Mouse (Mus musculus) small intestine, adult 2 months (tissue): ENCODE measurements around the gene Plxdc1. TPM values are rescaled to one million over a fixed set of nuclear protein-coding genes. Genes with fewer than 3 reads are reported as not detected.

Experiments
- H3K27ac ChIP-seq: fragments of 200-500 bp; 2 replicates; pipeline ENCODE4 v1.5.1; 2012; ENCODE audit warnings: low read depth, low read length, control low read depth, inconsistent platforms; ENCODE audit not compliant: insufficient read depth
- H3K27me3 ChIP-seq: fragments of 200-500 bp; 2 replicates; pipeline ENCODE4 v1.6.1; 2012; ENCODE audit warnings: mild to moderate bottlenecking, moderate library complexity, low read length, inconsistent platforms; ENCODE audit not compliant: control insufficient read depth, insufficient read depth
- H3K36me3 ChIP-seq: fragments of 200-500 bp; 2 replicates; pipeline ENCODE4 v1.6.1; 2012; ENCODE audit warnings: mild to moderate bottlenecking, low read length, control low read depth, inconsistent platforms; ENCODE audit not compliant: control insufficient read depth, insufficient read depth
- H3K4me1 ChIP-seq: fragments of 200-500 bp; 2 replicates; pipeline ENCODE4 v1.6.1; 2012; ENCODE audit warnings: low read length, inconsistent platforms, mixed read lengths; ENCODE audit not compliant: control insufficient read depth, insufficient read depth, insufficient read length
- H3K4me3 ChIP-seq: fragments of 200-500 bp; 2 replicates; pipeline ENCODE4 v1.5.1; 2012; ENCODE audit warnings: low read depth, mild to moderate bottlenecking, control low read depth, inconsistent platforms, low read length, moderate library complexity
- CTCF ChIP-seq: fragments of 200-500 bp; IDR thresholded peaks from 2 replicates; pipeline ENCODE4 v1.5.1; 2012; ENCODE audit warnings: low read depth, mild to moderate bottlenecking, control low read depth, inconsistent platforms, low read length, moderate library complexity, mixed read lengths; ENCODE audit not compliant: insufficient replicate concordance, insufficient read length; ENCODE audit errors: extremely low read depth
- POLR2A ChIP-seq: fragments of 200-500 bp; IDR thresholded peaks from 2 replicates; pipeline ENCODE4 v1.6.1; 2012; ENCODE audit warnings: low read depth, mild to moderate bottlenecking, control low read depth, inconsistent platforms, low read length, moderate library complexity
- WGBS: fragments of 180-500 bp; shearing (Covaris S2); methylation state at CpG from one replicate; pipeline ENCODE4 v1.1.7; 2018; 5-methylcytosine and 5-hydroxymethylcytosine counted together
- polyA plus RNA-seq: library from polyadenylated mRNA; depleted of rRNA; stranded (reverse); fragments of >200 nt; gene quantifications from 2 replicates; pipeline ENCODE4 v1.2.3, GENCODE M21; 2012

Gene Plxdc1
- polyA plus RNA-seq, 1 experiment = 1.6 TPM

DNA sequence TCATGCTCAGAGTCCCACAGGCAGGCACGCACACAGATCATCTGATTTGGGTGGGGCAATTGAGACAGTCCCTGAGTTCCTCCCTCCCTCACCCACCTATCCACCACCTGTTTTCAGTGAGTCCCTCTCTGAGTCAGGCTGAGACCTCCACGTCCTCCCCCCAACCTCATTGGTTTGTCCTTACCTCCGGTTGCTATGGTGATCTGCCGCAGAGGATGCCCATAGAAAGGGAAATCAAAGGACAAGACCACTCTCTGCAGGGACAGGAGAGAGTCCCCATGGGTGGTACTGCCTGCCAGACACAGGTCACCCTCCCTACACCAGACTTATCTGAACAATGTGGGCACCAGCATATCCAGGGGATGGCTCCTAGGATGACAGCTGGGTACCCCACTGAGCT lies 30.3 kb downstream of the Plxdc1 start:
- Histone ChIP-seq H3K4me3 (no peak overlapping the region), H3K4me1 (no peaks in the 10 kb centered on the region), H3K27ac (no peak overlapping the region), H3K27me3 (no peaks in the 10 kb centered on the region), H3K36me3 (no peaks in the 10 kb centered on the region)
- 76% methylated on average over 4 of the region's 4 CpGs for WGBS
- TF ChIP-seq POLR2A (no peak), CTCF (no peak)

DNA sequence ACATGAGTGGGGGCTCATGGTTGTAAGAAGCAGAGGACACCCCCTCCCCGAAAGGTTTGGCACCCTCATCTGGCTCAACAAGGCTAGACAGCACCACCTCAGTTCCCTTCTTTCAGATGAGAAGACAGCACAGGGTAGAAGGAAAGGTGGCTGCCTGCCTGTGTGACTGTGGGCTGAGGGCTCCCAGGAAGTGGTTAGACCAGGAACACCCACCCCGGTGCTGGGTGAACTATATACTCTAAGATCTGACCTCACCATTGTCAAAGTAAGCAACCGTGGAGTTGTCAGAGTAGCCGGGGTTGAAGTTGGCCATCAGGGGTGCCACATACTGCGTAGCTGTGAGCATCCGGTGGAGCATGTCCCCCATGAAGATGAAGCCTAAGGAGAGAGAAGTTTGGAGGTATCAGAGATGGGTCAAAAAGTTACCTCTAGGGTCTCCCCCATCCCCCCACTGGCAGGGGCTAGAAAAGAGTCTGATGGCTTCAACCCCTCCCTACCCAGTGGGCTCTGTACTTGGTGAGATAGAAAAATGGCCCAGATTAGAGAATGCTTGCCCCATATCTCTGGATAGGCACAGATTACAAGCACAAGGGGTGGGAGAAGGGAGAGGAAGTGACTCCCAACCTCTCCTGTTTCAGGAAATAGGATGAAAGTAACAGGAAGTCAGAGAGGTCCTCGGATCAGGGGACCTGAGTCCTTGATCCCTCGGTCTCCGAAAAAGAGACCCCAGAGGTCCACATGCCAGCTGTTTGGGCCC lies 30.9 kb downstream of the Plxdc1 start:
- Histone ChIP-seq H3K4me1 (no peaks in the 10 kb centered on the region), H3K27ac (no peak overlapping the region), H3K36me3 (no peaks in the 10 kb centered on the region), H3K4me3 (no peak overlapping the region), H3K27me3 (no peaks in the 10 kb centered on the region)
- 72% methylated on average over 9 of the region's 9 CpGs for WGBS
- TF ChIP-seq CTCF = no peak

DNA sequence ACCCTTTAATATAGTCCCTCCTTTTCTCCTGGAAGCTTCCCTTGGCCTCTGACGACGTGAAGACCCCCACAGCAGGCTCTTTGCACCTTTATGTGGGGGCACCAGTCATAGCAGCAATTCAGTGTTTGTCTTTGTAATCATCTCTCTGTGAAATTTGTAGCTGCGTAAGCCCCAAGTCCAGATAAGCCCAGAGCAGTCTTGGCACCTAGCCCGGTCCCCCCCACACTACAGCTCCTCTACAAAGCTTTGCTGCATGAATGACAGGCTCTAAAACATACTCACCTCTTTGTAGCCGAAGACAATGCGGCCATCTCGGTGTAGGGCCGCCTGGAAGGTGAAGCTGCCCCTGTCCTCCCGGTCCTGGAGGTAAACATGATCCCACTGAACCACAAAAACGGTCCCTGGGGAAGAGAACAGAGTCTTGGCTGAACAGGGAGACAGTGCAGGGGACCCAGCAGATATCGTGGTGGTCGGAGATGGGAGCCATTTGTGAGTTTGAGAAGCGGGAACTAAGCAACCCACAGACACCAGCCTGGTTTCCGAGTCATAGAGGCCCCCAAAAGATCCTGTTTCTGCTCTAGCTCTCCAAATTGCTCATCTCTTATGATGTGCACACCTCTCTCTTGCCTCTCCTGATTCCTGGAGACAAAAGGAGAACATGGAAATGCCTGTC lies 31.6 kb downstream of the Plxdc1 start:
- no peaks in the 10 kb centered on the region for H3K27me3 ChIP-seq
- H3K36me3 ChIP-seq = no peaks in the 10 kb centered on the region
- peaks cover 3% of the 10 kb centered on the region; the same call in 1 of the 2 replicates for H3K4me1 ChIP-seq
- 32% methylated on average over 14 of the region's 14 CpGs for WGBS
- no peak overlapping the region for H3K27ac ChIP-seq
- TF ChIP-seq POLR2A (no peak), CTCF (no peak)
- no peak overlapping the region for H3K4me3 ChIP-seq

DNA sequence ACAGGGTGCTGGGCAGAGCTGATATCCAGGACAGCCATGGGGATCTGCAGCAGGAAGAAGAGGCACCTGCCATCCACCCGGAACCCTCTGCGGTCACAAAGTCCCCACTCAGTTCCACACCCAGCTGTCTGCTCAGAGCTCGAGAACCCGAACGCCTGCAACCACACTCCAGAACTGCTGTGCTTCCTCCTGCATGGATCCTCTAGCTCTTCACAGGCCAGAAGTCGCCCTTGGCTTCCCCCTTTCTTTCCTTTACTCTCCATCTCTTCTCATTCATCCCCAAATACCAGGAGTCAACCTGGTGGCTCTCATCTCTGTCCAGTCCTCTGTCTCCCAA lies 32.3 kb downstream of the Plxdc1 start:
- no peak overlapping the region for H3K27ac ChIP-seq
- H3K4me3 ChIP-seq = no peak overlapping the region
- H3K27me3 ChIP-seq = no peaks in the 10 kb centered on the region
- peaks cover 3% of the 10 kb centered on the region; the same call in 1 of the 2 replicates for H3K4me1 ChIP-seq
- 56% methylated on average over 6 of the region's 6 CpGs for WGBS
- no peak for TF ChIP-seq CTCF
- TF ChIP-seq POLR2A = no peak
- no peaks in the 10 kb centered on the region for H3K36me3 ChIP-seq

DNA sequence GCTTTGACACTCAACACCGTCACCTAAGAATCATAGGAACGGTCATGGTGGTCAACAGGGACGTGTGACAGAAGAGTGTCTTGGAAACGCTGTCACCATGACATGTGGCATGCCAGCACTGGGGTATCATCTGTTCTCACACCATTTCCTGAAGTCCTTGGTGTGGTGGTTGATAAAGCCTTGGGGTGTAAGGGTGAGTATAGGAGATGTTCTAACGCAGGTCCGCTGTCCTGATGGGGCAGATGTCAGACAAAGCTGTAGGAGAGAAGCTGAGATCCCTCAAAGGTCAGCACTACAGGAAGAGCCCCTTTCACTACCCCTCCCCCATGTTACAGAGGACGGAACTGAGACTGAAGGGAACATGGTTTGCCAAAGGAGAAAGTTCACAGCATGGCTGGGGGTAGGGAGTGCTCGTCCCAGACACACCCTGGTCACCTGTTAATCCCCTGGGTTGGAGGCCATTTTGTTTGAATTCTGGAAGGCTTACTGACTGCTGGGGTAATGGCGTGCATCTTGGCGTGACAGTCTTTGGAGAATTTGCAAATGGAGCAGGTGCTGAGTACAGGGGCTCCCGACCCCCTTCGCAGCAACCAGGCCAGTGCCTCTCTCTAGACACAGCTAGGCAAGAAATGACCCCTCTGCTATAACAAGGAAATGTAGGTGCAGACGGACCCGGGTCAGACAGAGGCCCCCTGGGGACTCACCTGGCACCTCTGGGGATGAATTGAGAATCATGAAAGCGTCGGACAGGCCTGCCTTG lies 32.9 kb downstream of the Plxdc1 start:
- H3K27ac ChIP-seq = no peak overlapping the region
- H3K4me1 ChIP-seq = peaks cover 3% of the 10 kb centered on the region; the same call in 1 of the 2 replicates
- H3K36me3 ChIP-seq = no peaks in the 10 kb centered on the region
- H3K4me3 ChIP-seq = no peak overlapping the region
- WGBS = 83% methylated on average over 16 of the region's 16 CpGs
- TF ChIP-seq POLR2A = no peak
- no peaks in the 10 kb centered on the region for H3K27me3 ChIP-seq

DNA sequence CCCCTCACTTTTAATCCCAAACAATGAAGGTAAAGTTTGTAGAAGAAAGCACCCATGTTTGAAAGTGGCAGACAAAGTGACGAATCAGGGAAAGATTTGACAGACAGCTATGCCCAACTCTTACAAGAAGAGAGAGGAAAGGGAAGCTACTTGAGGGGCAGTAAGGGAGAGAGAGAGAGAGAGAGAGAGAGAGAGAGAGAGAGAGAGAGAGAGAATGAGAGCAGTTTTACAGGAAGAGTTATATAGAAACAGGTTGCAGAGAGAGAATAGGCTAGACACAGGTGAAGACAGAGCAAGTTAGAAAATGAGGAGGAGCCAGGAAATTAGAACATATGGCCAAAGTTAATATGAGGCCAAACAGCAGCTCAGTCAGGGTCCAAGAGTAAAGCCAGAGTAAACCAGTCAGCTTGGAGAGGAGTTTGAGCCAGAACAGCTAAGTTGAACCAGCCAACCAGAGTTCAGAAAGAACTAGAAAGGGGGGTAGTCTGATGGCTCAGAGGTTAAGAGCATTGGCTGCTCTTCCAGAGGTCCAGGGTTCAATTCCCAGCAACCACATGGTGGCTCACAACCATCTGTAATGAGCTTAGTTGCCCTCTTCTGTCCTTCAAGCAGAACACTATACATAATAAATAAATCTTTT lies 33.8 kb downstream of the Plxdc1 start:
- Histone ChIP-seq H3K27ac (no peak overlapping the region), H3K4me3 (no peak overlapping the region), H3K36me3 (no peaks in the 10 kb centered on the region), H3K4me1 (peaks cover 3% of the 10 kb centered on the region; the same call in 1 of the 2 replicates), H3K27me3 (no peaks in the 10 kb centered on the region)
- TF ChIP-seq POLR2A = no peak
- TF ChIP-seq CTCF = no peak
- 90% methylated on average over 1 of the region's 1 CpGs for WGBS
